Mouse (Mus musculus) liver, embryonic 14.5 days (tissue): ENCODE data around the gene Psmd5. TPM values are rescaled to one million over a fixed set of nuclear protein-coding genes. Genes with fewer than 3 reads are reported as not detected.
"Not testable (repeated sequence)": the region's sequence is repeated elsewhere in the genome, so short reads cannot be mapped to it uniquely, and the experiment has no call there.

Source experiments
- ATAC-seq: fragments of 200-750 bp; cut with Nextera tagmentation; 2 replicates; pipeline ENCODE4 v1.8.0; 2017; ENCODE audit warnings: moderate number of reproducible peaks, mild to moderate bottlenecking, moderate library complexity; ENCODE audit not compliant: insufficient read depth
- DNase-seq, 3 experiments: peaks; one replicate each; pipeline ENCODE4 v3.0.0-alpha.2; 2012 to 2013; ENCODE audit warnings: low read depth in 3 of 3, low spot score in 3 of 3
- H3K27ac ChIP-seq: fragments of 300-500 bp; sonication (generic); 2 replicates; pipeline ENCODE4 v1.5.1; 2014; ENCODE audit warnings: moderate library complexity, mild to moderate bottlenecking, control low read depth, inconsistent platforms
- H3K27me3 ChIP-seq: fragments of 300-500 bp; sonication (generic); 2 replicates; pipeline ENCODE4 v1.6.1; 2014; ENCODE audit warnings: mild to moderate bottlenecking, low read length, moderate library complexity; ENCODE audit not compliant: control insufficient read depth, insufficient read depth
- H3K36me3 ChIP-seq: fragments of 300-500 bp; sonication (generic); replicated peaks from 2 replicates; pipeline ENCODE4 v1.6.1; 2014; ENCODE audit warnings: low read depth; ENCODE audit not compliant: control insufficient read depth, insufficient read depth
- H3K4me1 ChIP-seq, 2 experiments: fragments of 200-500 bp in 1 of 2; fragments of 300-500 bp in 1 of 2; sonication (generic) in 1 of 2; replicated peaks; 2 replicates each; pipeline ENCODE4 v1.6.1; 2012 to 2014; ENCODE audit warnings: antibody characterized with exemption in 1 of 2, inconsistent platforms in 1 of 2, low read length in 1 of 2; ENCODE audit not compliant: control insufficient read depth in 2 of 2, insufficient read depth in 2 of 2
- H3K4me2 ChIP-seq: fragments of 300-500 bp; sonication (generic); 2 replicates; pipeline ENCODE4 v1.6.1; 2014; ENCODE audit warnings: low read depth, mild to moderate bottlenecking, control low read depth, moderate library complexity
- H3K4me3 ChIP-seq, 2 experiments: fragments of 200-500 bp in 1 of 2; fragments of 300-500 bp in 1 of 2; sonication (generic) in 1 of 2; 2 replicates each; pipeline ENCODE4 v1.5.1; 2012 to 2014; ENCODE audit warnings: low read depth in 2 of 2, low read length in 2 of 2, mild to moderate bottlenecking in 2 of 2, control low read depth in 1 of 2, inconsistent platforms in 1 of 2, moderate library complexity in 1 of 2; ENCODE audit not compliant: insufficient read depth in 1 of 2
- H3K9ac ChIP-seq: fragments of 300-500 bp; sonication (generic); replicated peaks from 2 replicates; pipeline ENCODE4 v1.6.1; 2014; ENCODE audit warnings: mild to moderate bottlenecking, control low read depth, moderate library complexity
- H3K9me3 ChIP-seq: fragments of 300-500 bp; sonication (generic); 2 replicates; pipeline ENCODE4 v1.6.1; 2016; ENCODE audit warnings: low read length, mixed read lengths; ENCODE audit not compliant: control insufficient read depth
- CTCF ChIP-seq: IDR thresholded peaks from 2 replicates; pipeline ENCODE4 v1.5.1; 2016; ENCODE audit warnings: antibody characterized with exemption, low read depth, control low read depth
- EP300 ChIP-seq: IDR thresholded peaks from 2 replicates; pipeline ENCODE4 v1.6.1; 2016; ENCODE audit warnings: antibody characterized with exemption, low read depth
- WGBS: fragments of 180-500 bp; shearing (Covaris S2); extraction: QIAGEN DNeasy Blood & Tissue Kit; methylation state at CpG from one replicate; pipeline ENCODE4 v1.1.7; 2014; ENCODE audit not compliant: insufficient replicate concordance; 5-methylcytosine and 5-hydroxymethylcytosine counted together
- polyA plus RNA-seq, 2 experiments: library from polyadenylated mRNA; depleted of rRNA in 1 of 2; stranded (reverse) in 1 of 2; unstranded in 1 of 2; fragments of >200 nt; fragmentation: Nextera tagmentation in 1 of 2; extraction: Ambion mirVana in 1 of 2; gene quantifications; 2 replicates each; pipeline versions ENCODE4 v1.2.1 to v1.2.3; 2012 to 2014

The Psmd5 gene
- polyA plus RNA-seq, 2 experiments, result 36.5 to 84.1 TPM

- Histone ChIP-seq H3K4me2 (no peak overlapping the region), H3K36me3 (peaks cover 4% of the 10 kb centered on the region; the same call in 1 of the 2 replicates), H3K9ac (no peak overlapping the region), H3K4me3 (no peak overlapping the region), H3K27ac (no peak overlapping the region), H3K4me1 (peaks cover 15 to 20% of the 10 kb centered on the region in 2 experiments), H3K27me3 (no peaks in the 10 kb centered on the region), H3K9me3 (no peaks in the 10 kb centered on the region)
- TF ChIP-seq CTCF, result no peak
- TF ChIP-seq EP300, result no peak
- ATAC-seq (no peak), DNase-seq (no peak)
- WGBS, result 68% methylated on average over 1 of the region's 1 CpGs
Observed at GRCm38 (mm10) chr2:34828026-34828425, 46.7 kb downstream of the Psmd5 start.

GRCm38 (mm10) chr2:34827591-34827990 lies 47.2 kb downstream of the Psmd5 start:
- DNase-seq, result no peak
- H3K4me3 ChIP-seq, result no peak overlapping the region
- H3K36me3 ChIP-seq, result peaks cover 5% of the 10 kb centered on the region; the same call in 1 of the 2 replicates
- no peak overlapping the region for H3K4me2 ChIP-seq
- ATAC-seq, result no peak
- no peak overlapping the region for H3K9ac ChIP-seq
- H3K4me1 ChIP-seq, result peaks cover 17 to 21% of the 10 kb centered on the region in 2 experiments
- TF ChIP-seq EP300 (no peak), CTCF (no peak)
- no peaks in the 10 kb centered on the region for H3K9me3 ChIP-seq
- no peak overlapping the region for H3K27ac ChIP-seq
- WGBS, result 66% methylated on average over 4 of the region's 4 CpGs
- no peaks in the 10 kb centered on the region for H3K27me3 ChIP-seq

DNA sequence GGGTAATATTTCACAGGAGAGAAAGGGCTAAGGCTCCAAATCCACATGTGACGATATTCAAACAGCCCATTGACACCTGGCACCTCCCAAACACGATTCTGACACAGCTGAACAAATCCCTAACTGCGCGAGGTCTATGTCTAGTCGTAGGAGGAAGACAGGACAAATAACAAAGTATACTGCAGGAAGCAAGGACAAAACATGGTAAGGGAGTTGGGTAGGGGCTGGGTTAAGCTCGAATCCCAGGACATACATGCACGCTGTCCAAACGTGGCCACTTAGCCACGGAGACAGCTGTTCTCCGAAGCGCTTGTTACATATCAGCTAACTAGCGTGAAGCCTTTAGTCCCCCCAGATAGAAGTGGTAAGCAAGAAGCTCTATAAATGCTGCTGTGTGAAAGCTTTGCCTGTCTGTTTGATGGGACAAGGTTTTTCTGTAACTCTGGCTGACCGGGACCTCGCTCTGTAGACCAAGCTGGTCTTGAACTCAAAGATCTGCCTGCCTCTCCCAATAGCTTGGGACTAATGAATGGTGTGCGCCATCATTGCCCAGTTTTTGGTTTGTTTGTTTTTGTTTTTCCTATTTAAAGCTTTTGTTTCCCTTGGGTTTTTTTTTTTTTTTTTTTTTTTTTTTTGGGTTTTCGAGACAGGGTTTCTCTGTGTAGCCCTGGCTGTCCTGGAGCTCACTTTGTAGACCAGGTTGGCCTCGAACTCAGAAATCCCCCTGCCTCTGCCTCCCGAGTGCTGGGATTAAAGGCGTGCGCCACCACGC lies 48.1 kb downstream of the Psmd5 start:
- peaks cover 21 to 27% of the 10 kb centered on the region in 2 experiments for H3K4me1 ChIP-seq
- H3K36me3 ChIP-seq, result peaks cover 12% of the 10 kb centered on the region
- peak overlapping the region; percentile 88 for H3K4me2 ChIP-seq
- H3K27ac ChIP-seq, result peak overlapping the region; percentile 59
- no peaks in the 10 kb centered on the region for H3K9me3 ChIP-seq
- DNase-seq (no peak), ATAC-seq (peak; percentile 15; the same call in 1 of the 2 replicates)
- H3K4me3 ChIP-seq, result peak overlapping the region; percentile 87 to 93
- H3K9ac ChIP-seq, result peak overlapping the region; percentile 96
- no peaks in the 10 kb centered on the region for H3K27me3 ChIP-seq
- TF ChIP-seq EP300 (no peak), CTCF (no peak)
- 31% methylated on average over 19 of the region's 21 CpGs for WGBS

GRCm38 (mm10) chr2:34825827-34826459 lies 48.8 kb downstream of the Psmd5 start, which contains the start of gene Fbxw2:
Gene Fbxw2 (minus strand): TSS chr2:34826311.
- DNase-seq (peak; percentile 79 to 83 (median 82)), ATAC-seq (peak; percentile 96)
- Histone ChIP-seq H3K36me3 (peaks cover 17% of the 10 kb centered on the region), H3K9ac (peak within 1 kb of the TSS; percentile 96), H3K4me1 (peaks cover 21 to 27% of the 10 kb centered on the region in 2 experiments), H3K9me3 (no peaks in the 10 kb centered on the region), H3K4me3 (peak within 1 kb of the TSS; percentile 87 to 93), H3K4me2 (peak within 1 kb of the TSS; percentile 88), H3K27me3 (no peaks in the 10 kb centered on the region), H3K27ac (peak within 1 kb of the TSS; percentile 74)
- no peak for TF ChIP-seq CTCF
- TF ChIP-seq EP300, result no peak
- under 1% methylated on average over 57 of the region's 57 CpGs for WGBS

DNA sequence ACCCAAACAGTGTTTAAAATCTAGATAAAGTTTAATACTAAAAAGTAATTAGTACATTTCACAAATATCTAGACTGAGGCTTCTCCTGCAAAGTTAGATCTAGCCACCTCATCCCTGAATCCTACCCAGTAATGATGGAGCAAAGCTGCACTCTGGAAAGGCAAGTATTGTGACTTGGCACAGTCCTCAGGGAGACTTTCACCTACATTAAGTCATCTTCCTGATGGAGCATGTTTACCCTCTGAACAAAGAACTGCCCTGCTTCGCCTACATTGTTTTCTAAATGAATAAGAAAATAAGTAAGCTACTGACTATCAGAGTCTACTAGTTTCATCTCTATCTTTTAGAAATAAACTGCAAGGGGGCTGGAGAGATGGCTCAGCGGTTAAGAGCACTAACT lies 56.3 kb downstream of the Psmd5 start:
- Histone ChIP-seq H3K4me2 (no peak overlapping the region), H3K27me3 (no peaks in the 10 kb centered on the region), H3K9me3 (no peaks in the 10 kb centered on the region), H3K4me1 (peaks cover 10 to 12% of the 10 kb centered on the region in 2 experiments), H3K27ac (no peak overlapping the region), H3K4me3 (no peak overlapping the region), H3K36me3 (peaks cover 68% of the 10 kb centered on the region), H3K9ac (no peak overlapping the region)
- DNase-seq, result no peak
- ATAC-seq, result no peak
- WGBS, result 85% methylated on average over 2 of the region's 2 CpGs
- TF ChIP-seq CTCF (no peak), EP300 (no peak)

GRCm38 (mm10) chr2:34815893-34816292 lies 58.9 kb downstream of the Psmd5 start:
- H3K9me3 ChIP-seq, H3K27me3 ChIP-seq, H3K4me2 ChIP-seq, DNase-seq, H3K4me1 ChIP-seq, H3K4me3 ChIP-seq, H3K9ac ChIP-seq, ATAC-seq: not testable (repeated sequence)
- WGBS, result 83% methylated on average over 2 of the region's 2 CpGs
- H3K27ac ChIP-seq, result peak overlapping the region; percentile 54
- peaks cover 76% of the 10 kb centered on the region for H3K36me3 ChIP-seq
